Mouse (Mus musculus): ENCODE results near the gene Rcsd1.

The Rcsd1 gene

DNA sequence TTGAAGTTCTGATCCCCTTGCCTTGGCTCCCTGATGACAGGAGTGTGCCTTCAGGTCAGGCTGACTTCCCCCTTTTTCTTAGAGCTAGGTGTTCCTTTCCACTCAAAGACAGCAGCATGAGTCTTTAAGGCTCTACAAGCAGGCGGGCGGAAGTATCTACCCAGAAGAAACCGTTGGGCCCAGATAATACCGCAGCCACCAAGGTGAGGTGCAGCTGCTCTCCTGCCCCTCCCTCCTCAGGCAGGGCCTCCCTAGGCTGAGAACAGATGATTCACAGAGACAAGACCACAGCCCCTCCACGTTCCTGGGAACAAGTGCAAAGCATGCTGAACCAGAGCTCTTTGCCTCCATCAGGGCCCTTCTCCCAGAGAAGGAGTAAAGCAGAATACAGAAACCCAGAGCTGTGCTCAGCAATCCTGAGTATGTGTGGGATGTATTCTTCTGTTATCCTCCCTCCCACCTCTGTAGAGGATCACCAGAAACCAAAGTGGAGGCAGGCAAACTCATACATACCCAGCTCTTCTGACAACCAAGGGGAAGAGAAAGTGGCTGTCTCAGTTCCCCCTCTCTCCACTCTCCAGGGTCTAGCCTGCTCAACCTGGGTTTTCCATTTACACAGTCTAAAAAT is at the start of gene Rcsd1:
Rcsd1 (minus strand) TSS at position 129 of the 628 bp plus-strand sequence.
- DNase-seq, result no peak

DNA sequence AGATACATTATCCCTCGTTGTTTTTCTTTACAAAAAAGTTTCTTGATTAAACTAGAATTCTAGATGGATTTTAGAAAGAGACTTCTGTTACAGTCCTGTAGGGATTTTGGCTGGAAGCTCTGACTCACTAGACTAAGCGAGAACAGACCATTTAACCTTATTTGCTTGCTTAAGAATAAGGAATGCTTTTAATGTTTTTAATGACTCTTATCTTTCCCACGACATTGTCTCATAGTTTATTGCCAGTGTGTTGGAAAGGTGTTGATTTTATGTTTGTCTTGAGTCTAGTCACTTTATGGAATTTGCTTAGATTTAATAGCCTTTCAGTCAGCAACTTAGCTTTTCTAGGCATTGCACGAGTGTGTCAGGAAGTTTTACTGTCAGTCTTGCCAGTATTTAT is 45.6 kb upstream of the Rcsd1 start:
- DNase-seq, result no peak

DNA sequence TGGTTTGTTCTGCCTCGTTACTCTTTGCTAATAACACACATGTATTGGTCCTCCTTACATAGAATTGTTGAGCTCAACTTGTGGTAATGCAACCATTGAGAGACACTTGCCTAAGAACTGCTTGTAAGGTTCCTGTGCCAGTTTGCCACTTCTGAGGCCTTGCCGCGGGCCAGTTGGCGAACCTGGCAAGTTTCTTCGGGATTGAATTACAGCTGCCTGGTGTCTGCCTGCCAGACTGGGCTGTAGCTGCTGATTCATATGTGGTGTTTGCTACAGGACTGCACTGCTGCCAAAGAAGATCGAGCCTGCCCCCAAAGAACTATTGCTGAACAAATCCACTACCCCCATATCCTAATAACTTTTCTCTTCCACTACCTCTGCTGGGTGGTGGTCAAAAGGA is 44.6 kb upstream of the Rcsd1 start:
- DNase-seq, result no peak

DNA sequence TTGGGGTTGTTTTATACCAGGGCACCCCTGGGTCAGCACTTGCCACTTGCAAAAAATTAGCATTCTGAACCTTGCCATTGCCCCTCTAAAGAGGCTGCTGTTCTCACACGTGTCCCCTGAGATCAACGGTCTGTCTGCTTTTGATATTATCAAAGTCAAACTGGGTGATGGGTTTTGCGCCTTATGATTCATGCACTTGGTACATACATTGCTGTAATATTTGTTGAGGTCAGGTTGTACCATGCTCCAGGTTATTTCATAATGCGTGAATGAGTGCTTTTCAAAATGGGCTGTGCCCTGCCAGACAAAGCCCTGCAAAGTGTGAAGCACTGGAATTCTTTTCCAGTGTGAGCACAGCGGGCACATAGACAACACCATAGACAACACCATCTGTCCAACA is 42.3 kb upstream of the Rcsd1 start:
- no peak for DNase-seq

DNA sequence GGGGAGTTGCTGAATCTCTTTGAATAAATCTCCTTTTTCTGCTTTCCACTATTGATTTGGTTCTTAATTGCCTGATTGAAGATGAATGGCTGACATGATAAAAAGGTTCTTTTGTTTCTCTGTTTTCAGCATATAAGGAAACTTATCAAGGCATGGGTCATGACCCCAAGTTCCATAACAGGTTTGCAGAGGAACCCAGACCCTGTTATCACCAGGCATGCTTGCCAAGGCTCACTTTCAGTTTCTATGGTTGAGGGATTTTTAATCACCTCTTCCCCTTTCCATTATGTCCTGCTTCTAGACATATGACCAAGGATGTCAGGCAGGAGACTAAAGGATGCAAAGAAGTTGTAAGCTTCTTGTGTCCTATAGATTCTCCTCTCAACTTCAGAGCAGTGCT is 41.6 kb upstream of the Rcsd1 start:
- DNase-seq, result no peak

DNA sequence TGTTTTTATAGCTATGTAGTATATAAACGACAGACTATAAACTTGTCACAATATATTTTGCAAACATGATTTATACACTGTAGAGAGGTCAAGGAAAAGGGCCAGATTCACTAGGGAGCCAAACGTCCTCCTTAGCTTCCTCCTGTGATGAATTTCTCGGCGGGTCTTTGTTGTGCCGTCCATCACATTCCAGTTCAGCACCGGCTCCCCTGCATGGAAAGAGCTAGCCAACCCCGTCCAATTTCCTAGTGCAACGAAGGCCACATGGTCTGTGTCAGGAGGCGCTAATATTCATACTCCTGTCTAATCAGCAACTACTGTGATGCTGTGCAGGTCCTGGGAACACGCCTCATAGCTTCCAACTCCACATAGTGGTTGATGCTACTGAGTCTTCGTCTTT is 38.5 kb upstream of the Rcsd1 start:
- DNase-seq, result no peak

DNA sequence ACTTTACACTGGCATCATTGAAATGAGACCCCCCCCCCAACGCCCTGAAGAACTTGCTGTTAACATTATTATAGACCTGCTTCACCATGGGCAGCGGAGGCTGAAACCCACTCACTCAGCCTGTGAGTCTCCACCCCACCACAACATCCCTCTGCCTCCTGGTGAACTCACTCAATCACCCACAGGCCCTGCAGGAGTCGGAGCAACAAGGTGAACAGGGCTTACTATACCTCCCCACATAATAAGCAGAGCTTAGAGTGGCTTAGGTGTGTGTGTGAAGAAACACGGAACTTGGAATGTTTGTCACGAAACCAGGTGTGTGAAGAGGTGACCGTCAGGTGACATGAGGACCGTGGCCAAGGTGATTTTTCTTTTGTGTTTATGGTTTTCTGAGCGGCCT is 32.4 kb upstream of the Rcsd1 start:
- DNase-seq, result no peak

DNA sequence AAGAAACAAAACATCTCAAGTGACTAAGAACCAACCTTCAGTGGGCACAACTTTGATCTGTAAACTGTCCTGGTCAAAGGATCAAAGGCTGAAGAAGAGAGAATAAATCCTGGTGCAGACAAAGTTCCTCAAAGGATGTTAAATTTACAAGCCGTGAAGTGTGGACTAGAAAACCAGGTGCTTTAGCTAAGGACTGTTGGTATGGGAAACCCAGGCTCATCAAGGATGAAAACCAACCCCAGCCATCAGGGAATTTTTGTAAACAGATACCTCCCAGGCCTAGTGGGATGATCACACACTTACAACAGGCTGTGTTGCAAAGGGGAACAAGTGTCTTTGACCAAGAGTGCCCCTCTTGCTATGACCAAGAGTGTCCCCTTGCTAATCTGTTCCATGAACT is 29.4 kb upstream of the Rcsd1 start:
- no peak for DNase-seq

DNA sequence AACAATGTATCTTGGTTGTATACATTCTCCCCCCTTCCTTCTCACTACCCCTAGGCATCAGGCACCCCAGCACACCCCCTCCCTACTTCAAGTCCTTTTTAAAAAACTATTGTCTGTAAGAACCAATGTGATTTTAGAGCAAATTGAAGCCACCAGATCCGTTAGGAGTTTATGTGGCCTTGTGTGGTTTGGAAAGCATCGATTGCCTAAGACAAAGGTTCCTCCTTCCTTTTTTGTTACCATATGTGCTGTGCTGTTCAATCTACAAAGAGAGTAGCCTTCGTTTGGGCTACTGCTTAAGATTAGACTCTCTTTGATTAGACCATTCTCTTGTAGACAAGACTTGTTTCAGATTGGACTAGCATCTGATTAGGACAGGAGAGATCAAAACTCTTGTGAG is 28.3 kb upstream of the Rcsd1 start:
- DNase-seq, result no peak

DNA sequence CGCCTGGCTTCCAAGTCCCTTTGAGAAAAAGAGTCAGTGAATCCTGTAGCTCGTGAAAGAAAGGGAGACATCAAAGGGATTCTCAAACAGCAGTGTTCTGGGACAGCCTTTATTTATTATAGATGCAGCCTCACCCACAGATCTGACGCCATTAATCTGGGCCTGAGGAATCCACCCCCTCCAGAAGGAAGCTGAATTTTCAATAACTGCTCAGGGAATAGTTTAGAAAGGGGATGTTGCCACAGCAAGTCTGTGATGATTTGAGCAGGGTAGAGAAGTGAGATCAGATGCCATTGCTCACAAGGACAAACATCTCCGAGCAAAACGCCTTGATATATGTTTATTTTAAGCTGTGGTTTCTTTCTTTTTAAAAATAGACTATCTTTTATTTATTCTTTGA is 27.9 kb upstream of the Rcsd1 start:
- DNase-seq, result no peak

DNA sequence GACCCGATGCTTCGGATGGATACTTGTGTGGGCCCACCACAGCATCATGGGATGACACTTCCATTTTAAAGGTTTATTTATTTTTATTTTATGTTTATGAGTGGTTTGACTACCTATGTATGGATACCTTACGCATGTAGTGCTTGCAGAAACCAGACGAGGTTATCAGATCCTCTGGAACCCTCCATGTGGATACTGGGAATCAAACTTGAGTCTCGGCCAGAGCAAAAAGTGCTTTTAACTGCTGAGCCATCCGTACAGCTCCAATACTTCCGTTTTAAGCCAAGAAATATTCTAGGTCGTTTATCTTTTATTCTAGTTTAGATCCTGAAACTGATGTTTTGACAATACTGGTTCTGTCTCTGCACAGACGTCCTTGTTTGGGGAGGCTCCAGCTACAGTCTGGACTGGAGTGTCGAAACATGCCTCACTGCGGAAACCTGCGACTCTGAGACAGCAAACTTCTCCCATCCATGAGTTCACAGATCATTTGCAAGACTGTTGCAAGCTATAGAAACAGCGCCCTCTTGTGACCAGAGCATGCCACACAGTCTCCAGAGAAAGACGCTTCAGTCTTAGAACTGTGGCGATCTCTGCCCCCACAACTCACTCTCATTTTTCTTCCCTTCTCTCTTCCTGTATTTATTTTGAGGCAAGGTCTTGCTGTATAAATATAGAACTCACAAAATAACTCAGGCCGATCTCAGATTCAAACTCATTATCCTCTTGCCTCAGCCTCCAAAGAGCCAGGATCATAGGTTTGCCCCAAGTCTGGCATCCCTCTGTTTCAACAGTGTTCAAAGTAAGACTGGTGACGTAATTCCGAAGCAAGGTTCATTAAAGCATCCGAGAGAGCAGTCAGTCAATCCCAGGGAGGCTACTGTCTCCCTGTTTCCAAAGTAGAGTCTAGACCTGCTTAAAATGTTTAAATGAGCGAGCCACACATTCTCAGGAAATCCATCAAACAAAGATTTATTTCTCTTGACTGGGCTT is 26.6 kb upstream of the Rcsd1 start:
- DNase-seq, result peak; percentile 77

DNA sequence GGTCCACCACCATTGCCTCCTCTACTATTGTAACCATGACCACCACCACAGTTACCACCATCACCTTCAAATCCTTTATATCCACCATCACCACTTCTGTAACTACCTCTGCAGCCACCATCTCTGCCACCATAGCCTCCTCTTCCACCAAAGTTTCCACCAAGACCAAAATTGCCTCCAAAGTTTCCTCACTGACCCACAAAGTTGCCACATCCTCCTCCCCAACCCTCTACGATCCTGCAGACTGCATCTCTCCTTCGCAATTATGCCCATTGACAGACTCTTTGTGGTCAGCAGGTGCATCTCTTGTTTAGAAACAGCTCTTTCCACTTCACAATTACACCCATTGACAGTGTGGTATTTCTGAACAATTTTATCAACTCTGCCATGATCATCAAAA is 25.3 kb upstream of the Rcsd1 start:
- no peak for DNase-seq

DNA sequence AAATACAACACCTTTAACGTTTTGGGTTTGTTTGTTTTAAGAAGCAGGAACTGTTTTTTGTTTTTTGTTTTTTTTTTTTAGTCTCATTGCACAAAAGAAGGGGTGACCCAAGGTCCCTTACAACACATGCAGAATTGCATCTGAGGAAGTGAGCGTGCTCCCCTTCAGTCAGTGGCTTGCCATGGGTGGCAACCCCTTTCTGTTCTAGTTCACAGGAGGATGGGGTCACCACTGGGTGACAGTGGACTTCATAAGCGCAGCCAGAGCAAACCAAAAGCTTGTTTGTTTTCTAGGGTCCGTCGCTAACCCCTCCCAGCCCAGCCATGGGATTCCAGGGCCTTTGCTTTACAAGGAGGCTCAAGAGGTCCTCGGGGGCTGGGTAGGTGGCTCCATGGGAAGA is 22.0 kb upstream of the Rcsd1 start:
- no peak for DNase-seq

DNA sequence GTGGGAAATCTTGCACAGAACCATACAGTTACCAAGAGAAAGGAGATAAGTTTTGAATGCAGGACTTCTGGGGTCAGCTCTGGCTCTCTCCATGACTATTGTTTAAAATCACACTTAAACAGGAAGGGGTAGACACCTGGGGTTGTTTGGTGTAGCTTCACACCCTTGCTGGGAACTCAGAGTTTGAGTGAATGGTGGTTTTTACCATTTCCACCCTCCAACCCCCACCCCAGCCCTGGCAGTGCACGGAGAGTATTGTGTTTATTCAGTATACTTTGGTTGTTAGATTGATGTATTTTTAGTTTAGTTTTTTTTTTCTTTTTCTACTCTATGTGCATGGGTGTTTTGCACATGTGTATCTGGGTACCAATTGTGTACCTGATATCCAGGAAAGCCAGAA is 20.6 kb upstream of the Rcsd1 start:
- no peak for DNase-seq

DNA sequence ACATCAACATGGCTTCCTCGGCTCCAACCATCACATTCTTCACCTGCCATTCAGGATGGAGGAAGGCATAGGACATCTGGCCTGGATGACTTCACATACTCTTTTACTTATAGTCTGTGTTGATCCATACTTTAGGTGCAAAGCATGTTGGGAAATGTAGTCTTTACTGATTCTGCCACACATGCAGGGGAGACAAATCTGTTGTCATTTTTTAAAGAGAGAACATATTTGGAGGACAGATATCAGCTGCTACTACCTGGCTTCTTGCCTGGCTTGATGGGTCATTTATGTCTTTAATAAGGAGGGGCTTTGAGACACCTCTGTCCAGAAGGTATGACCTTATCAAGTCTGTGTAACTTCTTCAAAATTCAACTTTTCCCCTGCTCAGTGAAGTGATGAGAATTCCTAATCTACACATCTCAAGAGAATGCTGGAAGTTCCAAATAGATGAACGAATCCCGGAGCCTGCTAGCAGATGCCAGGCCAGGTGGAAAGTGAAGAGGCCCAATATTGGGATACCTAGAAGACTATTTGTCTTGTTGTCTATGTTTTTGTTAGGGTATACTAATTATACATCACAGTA is 18.6 kb upstream of the Rcsd1 start:
- no peak for DNase-seq

DNA sequence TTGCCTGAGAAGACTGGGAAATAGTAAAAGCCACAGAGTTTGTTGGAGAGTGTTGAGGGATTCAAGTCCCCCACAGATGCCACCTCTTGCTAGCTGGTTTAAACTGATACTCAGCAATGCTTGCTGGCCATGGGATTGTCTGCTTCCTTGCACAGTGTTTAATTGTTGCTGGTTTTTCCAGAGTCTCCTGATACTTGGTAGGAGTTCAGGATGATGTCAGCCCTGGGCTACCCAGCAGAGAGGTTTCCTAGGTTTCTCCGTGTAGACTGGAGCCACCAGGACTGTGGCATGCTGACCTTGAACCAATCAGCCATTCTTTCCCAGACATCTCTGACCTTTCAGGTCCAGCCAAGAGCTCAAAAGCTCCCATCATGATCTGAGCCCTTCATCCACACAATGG is 17.4 kb upstream of the Rcsd1 start:
- DNase-seq, result no peak

DNA sequence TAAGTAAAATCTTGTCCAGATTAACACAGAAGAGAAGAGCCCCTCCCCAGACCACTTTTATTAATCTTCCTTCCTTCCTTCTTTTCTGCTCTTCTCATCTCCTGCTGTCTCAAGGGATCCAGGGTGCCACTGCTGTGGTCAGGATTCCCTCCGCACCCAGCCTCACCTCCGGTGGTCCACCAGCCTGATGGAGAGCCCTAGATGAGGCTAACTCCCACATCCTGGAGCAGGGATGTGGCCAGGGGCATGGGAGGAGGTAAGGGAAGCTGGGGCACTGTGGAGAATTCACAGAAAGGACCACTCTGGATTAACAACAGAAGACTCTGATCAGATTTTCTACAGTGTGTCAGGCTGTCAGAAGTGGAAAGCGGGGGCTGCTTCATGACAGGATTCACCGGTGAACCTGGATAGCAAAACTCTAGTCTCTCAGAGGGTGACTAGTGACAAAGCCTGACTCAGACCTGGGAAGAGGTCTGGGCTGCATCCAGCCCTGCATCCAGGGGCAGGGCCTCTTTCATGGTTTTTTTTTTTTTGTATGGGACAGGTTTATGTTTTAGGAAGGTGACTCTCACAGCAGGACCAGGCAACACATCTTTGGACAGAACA is 15.6 kb upstream of the Rcsd1 start:
- DNase-seq, result no peak

DNA sequence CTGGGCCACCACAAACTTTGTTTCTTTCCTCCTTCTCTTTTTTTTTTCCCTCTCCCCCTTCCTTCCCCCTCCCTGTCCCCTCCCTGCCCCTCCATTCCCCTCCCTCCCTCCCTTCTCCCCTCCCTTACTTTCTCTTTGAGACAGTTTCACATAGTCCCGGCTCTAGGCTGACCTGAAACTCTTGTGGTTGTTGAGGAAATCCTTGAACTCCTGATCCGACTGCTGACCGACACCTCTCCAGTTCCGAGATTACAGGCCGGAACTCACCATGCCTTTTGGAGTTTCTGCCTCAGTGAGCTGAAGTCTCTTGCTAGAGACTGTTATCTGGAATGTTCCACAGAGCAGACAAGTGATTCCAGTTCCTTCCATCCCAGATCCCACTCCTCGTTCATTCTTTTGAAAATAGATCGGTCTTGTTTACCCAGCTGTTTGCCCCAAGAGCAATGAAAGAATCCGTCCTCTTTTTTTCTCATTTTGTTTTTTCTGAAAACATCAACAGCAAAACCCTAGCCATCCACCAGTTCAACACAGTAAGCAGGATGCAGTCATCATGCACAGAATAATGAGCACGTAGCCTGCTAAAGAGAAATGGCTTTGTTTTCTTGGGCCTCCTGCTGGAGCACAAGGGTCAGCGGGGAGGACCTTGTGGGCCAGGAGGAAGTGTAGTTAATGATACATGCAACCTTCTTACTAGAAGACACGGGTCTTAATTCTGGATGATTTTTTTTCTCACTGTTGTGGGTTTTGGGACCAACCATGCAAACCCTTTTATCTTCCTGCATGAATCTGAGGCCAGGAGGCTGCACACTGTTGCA is 14.9 kb upstream of the Rcsd1 start:
- no peak for DNase-seq

DNA sequence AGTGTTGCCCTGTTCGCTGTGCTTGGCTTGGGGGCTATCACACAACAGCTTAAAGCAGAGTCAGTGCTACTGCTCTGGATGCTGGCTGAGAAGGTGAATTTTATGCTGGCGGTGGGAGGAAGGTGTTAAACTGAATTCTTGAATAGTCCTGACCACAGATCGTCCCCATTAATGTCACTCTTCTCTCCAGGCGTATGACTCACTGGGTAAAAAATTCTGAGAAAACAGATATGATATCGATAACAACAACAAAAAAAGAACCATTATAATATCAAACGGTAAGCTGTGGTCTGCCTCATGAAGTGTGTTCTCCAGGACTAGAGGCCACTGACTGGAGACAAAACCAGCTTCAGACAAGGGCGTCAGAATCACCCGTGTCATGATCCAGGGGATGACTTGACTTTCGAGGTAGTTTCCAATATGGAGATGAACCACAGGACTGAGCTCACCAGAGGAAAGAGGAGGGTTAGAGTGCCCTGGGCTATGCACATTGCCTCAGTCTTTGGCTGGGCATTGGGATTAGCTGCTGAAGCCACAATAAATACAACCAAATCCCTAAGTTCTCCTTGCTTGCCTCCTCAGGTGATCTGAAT is 13.1 kb upstream of the Rcsd1 start:
- no peak for DNase-seq

DNA sequence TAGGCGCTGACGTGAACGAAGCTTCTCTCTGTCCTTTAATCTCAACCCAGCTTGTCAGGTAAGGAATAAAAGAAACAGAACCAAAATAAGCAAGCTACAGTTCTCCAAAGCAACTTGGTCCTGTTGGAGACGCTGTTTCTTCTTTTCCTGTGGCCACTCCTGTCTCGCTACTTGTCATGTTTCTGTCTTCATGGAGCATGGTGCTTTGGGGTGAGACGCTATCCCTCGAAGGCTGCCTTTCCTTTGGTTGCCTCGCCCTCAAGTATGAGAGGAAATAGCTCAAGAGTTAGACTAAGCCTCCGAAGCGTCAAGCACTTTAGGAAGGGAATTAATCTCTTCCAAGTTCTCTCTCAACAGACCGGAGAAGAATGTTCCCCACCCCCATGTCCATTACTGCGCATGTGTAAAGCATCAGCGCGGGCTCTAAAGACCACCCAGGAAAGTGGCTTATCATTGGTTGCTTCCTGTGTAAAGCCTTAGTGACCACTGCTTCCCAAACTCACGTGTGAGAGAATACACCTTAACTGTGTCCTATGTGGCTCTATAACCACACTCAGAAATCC is 9.1 kb upstream of the Rcsd1 start:
- DNase-seq, result no peak

DNA sequence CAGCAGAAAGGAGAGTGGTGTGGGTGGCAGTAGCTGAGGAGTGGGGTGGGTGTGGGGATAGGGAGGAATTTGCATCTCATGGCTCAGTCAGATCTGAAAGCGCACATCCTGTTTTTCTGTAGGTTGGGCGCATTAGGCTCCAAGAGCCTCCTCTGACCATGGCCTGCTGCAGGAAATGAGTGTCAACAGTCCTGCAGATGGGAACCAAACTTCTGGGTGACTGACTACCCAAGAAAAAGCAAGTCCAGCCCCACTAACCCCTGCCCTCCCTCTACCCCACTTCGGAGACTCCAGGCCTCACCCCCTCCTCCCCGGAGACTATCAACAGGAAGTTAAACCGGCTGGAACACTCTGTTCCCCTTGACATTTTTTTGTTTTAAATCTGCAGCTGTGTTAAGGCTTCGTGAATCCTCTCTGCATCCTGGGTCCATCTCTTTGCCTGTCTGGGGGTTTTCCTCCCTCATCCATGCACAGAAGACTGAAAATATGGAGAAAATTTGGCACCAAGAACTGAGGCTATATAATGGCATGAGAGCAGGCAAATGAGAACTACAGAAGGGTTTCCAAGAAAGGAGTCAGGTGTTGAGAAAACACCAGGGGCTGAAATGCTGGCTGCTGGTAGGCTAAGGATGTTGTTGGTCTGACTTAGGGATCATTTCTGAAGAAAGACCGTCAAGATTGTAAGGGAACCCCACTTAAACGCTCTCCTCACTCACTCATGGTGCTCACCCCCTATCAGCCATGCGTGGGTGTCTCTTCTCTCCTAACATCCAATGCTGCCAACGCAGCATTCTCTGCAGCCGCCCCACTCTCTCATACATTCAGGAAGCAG is 8.4 kb upstream of the Rcsd1 start:
- no peak for DNase-seq
